In genomic region chr5:115207892-115208291, GRCm38 (mm10) we compare ENCODE assay signal across 21 mouse cellular contexts. TPM values are rescaled to one million over a fixed set of nuclear protein-coding genes. Genes with fewer than 3 reads are reported as not detected.
A peak's percentile ranks its signal among the peaks of the same experiment; 100 is the strongest.
DNase-seq lines count a peak whose midpoint lies in the region; ATAC-seq lines count a peak whose summit lies in the region.
"Had no signal": no experiment of that assay in that cellular context is flagged by ENCODE, and none has a peak within 500 bp of the region (broad histone marks: within the 10 kb centered on the region; RNA-seq: fewer than 3 reads in every experiment).

No protein-coding gene starts in this region.

- H3K9me3 ChIP-seq in neural tube, embryonic 14.5 days (ENCODE audit: control insufficient read depth, low read length): no peaks in the 10 kb centered on the region
- H3K9me3 ChIP-seq: G1E; liver, embryonic 12.5 days had no signal

- H3K4me1 ChIP-seq in neural tube, embryonic 14.5 days (ENCODE audit: control insufficient read depth, insufficient read depth, low read length): peaks cover 10% of the 10 kb centered on the region; the same call in 1 of the 2 replicates

- no peaks in the 10 kb centered on the region for H3K27me3 ChIP-seq in neural tube, embryonic 14.5 days (ENCODE audit: control insufficient read depth, insufficient read depth, low read length)

- ATAC-seq in cerebellum, adult (ENCODE audit: insufficient number of reproducible peaks, low FRiP score, low TSS enrichment): no peak
- peak; percentile 56; the same call in 1 of the 2 replicates for ATAC-seq in frontal cortex, adult (ENCODE audit: low TSS enrichment)
- ATAC-seq in neural tube, embryonic 14.5 days (ENCODE audit: low read depth): no peak
- ATAC-seq: activated CD4-positive, CD25-positive, alpha-beta regulatory T cell, adult 4 months; CD4-positive, CD25-positive, alpha-beta regulatory T cell, adult 4 months; hindbrain, embryonic 16.5 days; intestine, embryonic 16.5 days; liver, embryonic 12.5 days had no signal

- peak; percentile 64 for DNase-seq in cerebellum, adult 11-12 months
- DNase-seq in frontal cortex, postnatal 10 days (ENCODE audit: low spot score in 2 of 2): no peak
- DNase-seq in neural tube, embryonic 10.5 days (ENCODE audit: extremely low spot score, low spot score): no peak
- no peak for DNase-seq in kidney, adult 11 months
- DNase-seq: adrenal gland, postnatal 10 days; gastrocnemius, postnatal 14 days; heart, adult 2 months; heart, postnatal 36 days; left cerebral cortex, postnatal 4 days; lung, adult 2 months; lung, postnatal 36 days; thymus, postnatal 25 days had no signal

- no peaks in the 10 kb centered on the region for H3K36me3 ChIP-seq in neural tube, embryonic 14.5 days (ENCODE audit: control insufficient read depth, insufficient read depth, low read length)
- H3K36me3 ChIP-seq: G1E; liver, embryonic 12.5 days had no signal

- no peak overlapping the region for H3K4me2 ChIP-seq in neural tube, embryonic 14.5 days (ENCODE audit: low read depth, low read length)
- H3K4me2 ChIP-seq: liver, embryonic 12.5 days had no signal

- no peak overlapping the region for H3K4me3 ChIP-seq in neural tube, embryonic 14.5 days (ENCODE audit: low read depth, low read length)
- H3K4me3 ChIP-seq: heart, adult 2 months; liver, embryonic 12.5 days had no signal

- no peak overlapping the region for H3K9ac ChIP-seq in neural tube, embryonic 14.5 days (replicated peaks; ENCODE audit: low read depth, low read length)
- H3K9ac ChIP-seq: liver, embryonic 12.5 days had no signal

- WGBS in neural tube, embryonic 14.5 days: 15% methylated on average over 9 of the region's 16 CpGs

- H3K27ac ChIP-seq in neural tube, embryonic 14.5 days (ENCODE audit: low read depth, low read length): 0 out of 2 replicates have a peak overlapping the region, but pooled peaks have one; percentile 16
- H3K27ac ChIP-seq: heart, adult 2 months; liver, embryonic 12.5 days had no signal

RNA-seq across cellular contexts. Expression of gene Cabp1, which starts 13.7 kb away (rescaled TPM):
- 28.1 and 30.3 TPM in 2 replicates for polyA plus RNA-seq in neural tube, embryonic 14.5 days (2014; fragmentation: Nextera tagmentation; extraction: Ambion mirVana)
- polyA plus RNA-seq: CD4-positive, CD25-positive, alpha-beta regulatory T cell, adult 4 months; G1E had no signal

RNA-seq across cellular contexts. Expression of gene Pop5, which starts 27.7 kb away (rescaled TPM):
- 116 and 121 TPM in 2 replicates for polyA plus RNA-seq in neural tube, embryonic 14.5 days (2014; fragmentation: Nextera tagmentation; extraction: Ambion mirVana)

RNA-seq across cellular contexts. Expression of gene Mlec, which starts 49.9 kb away (rescaled TPM):
- 23.9 and 26.2 TPM in 2 replicates for polyA plus RNA-seq in neural tube, embryonic 14.5 days (2014; fragmentation: Nextera tagmentation; extraction: Ambion mirVana)
